Mouse (Mus musculus) megakaryocyte, embryonic 14.5 days (primary cell): Measurements from ENCODE around the gene Arhgap23.

Experiments used
- FLI1 ChIP-seq: IDR thresholded peaks from 2 replicates; pipeline ENCODE4 v1.6.1; 2012; ENCODE audit warnings: low read length, inconsistent platforms, mixed read lengths
- GATA1 ChIP-seq: IDR thresholded peaks from 3 replicates; pipeline ENCODE4 v1.6.1; 2012; ENCODE audit warnings: mixed read lengths, low read length, inconsistent platforms, borderline replicate concordance

GRCm38 (mm10) chr11:97535660-97536059 is 120.3 kb downstream of the Arhgap23 start:
- TF ChIP-seq GATA1, result no peak
- no peak for TF ChIP-seq FLI1
